Mouse (Mus musculus) heart, postnatal 25 days (tissue): ENCODE measurements around the gene Crxos. TPM values are rescaled to one million over a fixed set of nuclear protein-coding genes. Genes with fewer than 3 reads are reported as not detected.

ENCODE experiments used
- total RNA-seq, 2 experiments: library from RNA; stranded (reverse); gene quantifications; 2 replicates each; pipeline ENCODE4 v1.2.3; 2021

Crxos gene
- total RNA-seq, 2 experiments from 2014 or later, result not detected

Other genes with a start within 250 kb of the Crxos start
- gene Obox3, start 242.7 kb upstream of the Crxos start, total RNA-seq, result not detected
- gene Obox5, start 132.5 kb upstream of the Crxos start, total RNA-seq, result not detected
- not detected for gene Obox6, start 42.9 kb upstream of the Crxos start, total RNA-seq
- not detected for gene Crx, start 2.6 kb upstream of the Crxos start, total RNA-seq
- gene Selenow, start 39.8 kb downstream of the Crxos start, total RNA-seq, result 100 to 1,000 TPM; 148 to 155 TPM
- gene Nop53, start 63.5 kb downstream of the Crxos start, total RNA-seq, result 100 to 1,000 TPM; 123 to 127 TPM
- 100 to 1,000 TPM; 112 to 129 TPM for gene Ehd2, start 85.0 kb downstream of the Crxos start, total RNA-seq
- gene Bicra, start 165.3 kb downstream of the Crxos start, total RNA-seq, result 1 to 10 TPM; 7.1 to 8.3 TPM
- gene Zfp541, start 179.2 kb downstream of the Crxos start, total RNA-seq, result not detected
- gene Napa, start 215.8 kb downstream of the Crxos start, total RNA-seq, result 10 to 100 TPM; 82.8 to 83.3 TPM
- gene Kptn, start 237.3 kb downstream of the Crxos start, total RNA-seq, result 10 to 100 TPM; 22.9 to 24.3 TPM
- gene Slc8a2, start 247.2 kb downstream of the Crxos start, total RNA-seq, result under 1 TPM; 0.68 to 0.70 TPM